Mouse (Mus musculus) limb, embryonic 12.5 days (tissue): ENCODE data around the gene Med20. TPM values are rescaled to one million over a fixed set of nuclear protein-coding genes. Genes with fewer than 3 reads are reported as not detected.
A peak's percentile ranks its signal among the peaks of the same experiment; 100 is the strongest.

Source experiments
- ATAC-seq: fragments of 200-750 bp; cut with Nextera tagmentation; 2 replicates; pipeline ENCODE4 v1.8.0; 2017; ENCODE audit warnings: low read depth, moderate TSS enrichment; ENCODE audit not compliant: insufficient number of reproducible peaks, insufficient read depth, low FRiP score, low TSS enrichment
- H3K27ac ChIP-seq: fragments of 300-500 bp; sonication (generic); 2 replicates; pipeline ENCODE4 v1.5.1; 2016; ENCODE audit warnings: mild to moderate bottlenecking, moderate library complexity
- H3K27me3 ChIP-seq: fragments of 300-500 bp; sonication (generic); 2 replicates; pipeline ENCODE4 v1.6.1; 2016; ENCODE audit warnings: mild to moderate bottlenecking, moderate library complexity
- H3K36me3 ChIP-seq: fragments of 300-500 bp; sonication (generic); 2 replicates; pipeline ENCODE4 v1.6.1; 2016; ENCODE audit warnings: mild to moderate bottlenecking, moderate library complexity
- H3K4me1 ChIP-seq: fragments of 300-500 bp; sonication (generic); replicated peaks from 2 replicates; pipeline ENCODE4 v1.6.1; 2016
- H3K4me2 ChIP-seq: fragments of 300-500 bp; sonication (generic); 2 replicates; pipeline ENCODE4 v1.6.1; 2016; ENCODE audit warnings: mild to moderate bottlenecking, moderate library complexity
- H3K4me3 ChIP-seq: fragments of 300-500 bp; sonication (generic); replicated peaks from 2 replicates; pipeline ENCODE4 v1.5.1; 2016; ENCODE audit warnings: mild to moderate bottlenecking
- H3K9ac ChIP-seq: fragments of 300-500 bp; sonication (generic); replicated peaks from 2 replicates; pipeline ENCODE4 v1.6.1; 2016; ENCODE audit warnings: mild to moderate bottlenecking, moderate library complexity
- H3K9me3 ChIP-seq: fragments of 300-500 bp; sonication (generic); 2 replicates; pipeline ENCODE4 v1.6.1; 2016; ENCODE audit warnings: mild to moderate bottlenecking, moderate library complexity
- WGBS: fragments of 180-500 bp; shearing (Covaris S2); methylation state at CpG from one replicate; pipeline ENCODE4 v1.1.7; 2016; 5-methylcytosine and 5-hydroxymethylcytosine counted together
- polyA plus RNA-seq: library from polyadenylated mRNA; unstranded; fragments of >200 nt; fragmentation: Nextera tagmentation; extraction: Ambion mirVana; gene quantifications from 2 replicates; pipeline ENCODE4 v1.2.1, GENCODE M21; 2016

The Med20 gene
- polyA plus RNA-seq: 47.8 and 48.9 TPM in 2 replicates

DNA sequence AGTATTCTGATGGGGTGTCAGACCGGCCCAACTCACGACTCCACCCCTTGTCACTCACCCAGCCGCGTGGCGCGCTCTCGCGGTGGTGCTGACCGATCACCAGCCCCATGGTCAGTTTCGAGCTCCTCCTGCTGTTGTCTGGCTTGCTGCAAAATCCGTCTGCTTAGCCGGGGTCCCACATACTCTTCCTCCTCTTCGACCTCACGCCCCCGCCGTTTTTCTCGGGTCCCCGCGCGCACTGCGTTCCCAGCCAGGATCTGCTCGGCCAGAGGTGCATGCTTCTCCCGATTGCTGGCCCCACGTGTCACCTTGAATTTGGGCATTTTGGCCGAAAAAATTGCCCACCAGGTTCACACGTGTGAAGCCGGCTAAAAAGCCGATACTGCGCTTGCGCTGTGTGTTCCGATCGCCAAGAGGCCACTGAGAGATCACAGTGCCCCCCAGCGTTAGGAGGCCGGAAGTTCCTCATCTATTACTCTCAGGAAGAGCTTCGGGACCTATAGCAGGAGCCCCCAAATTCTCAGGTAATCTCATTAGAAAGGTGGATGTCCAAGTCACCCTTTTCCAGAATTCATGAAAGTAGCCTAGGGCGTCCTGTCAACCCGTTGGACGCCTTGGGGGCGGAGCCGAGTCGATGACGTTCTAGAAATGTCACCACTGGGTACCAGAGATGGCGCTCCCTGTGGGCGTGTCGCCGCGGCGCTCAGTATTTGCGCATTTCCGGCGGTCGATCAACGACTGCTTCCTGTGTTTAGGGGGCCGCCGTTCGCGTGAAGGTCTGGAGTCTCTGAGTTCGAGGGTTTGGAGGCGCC is at the start of gene Med20, which contains the start of the genes Bysl and Gm20517:
Gene Med20 (plus strand): TSS at position 734 of the 812 bp plus-strand sequence.
Gene Bysl (minus strand): TSS at position 644 of the 812 bp plus-strand sequence.
Gene Gm20517 (plus strand): TSS at position 741 of the 812 bp plus-strand sequence.
- no peaks in the 10 kb centered on the region for H3K9me3 ChIP-seq
- peak within 1 kb of the TSS; percentile 71 for H3K9ac ChIP-seq
- H3K4me1 ChIP-seq: peaks cover 21% of the 10 kb centered on the region
- peak within 1 kb of the TSS; percentile 67 for H3K27ac ChIP-seq
- peaks cover 61% of the 10 kb centered on the region for H3K36me3 ChIP-seq
- peak within 1 kb of the TSS; percentile 92 for H3K4me2 ChIP-seq
- ATAC-seq: peak; percentile 94
- H3K4me3 ChIP-seq: peak within 1 kb of the TSS; percentile 82
- under 1% methylated on average over 59 of the region's 59 CpGs for WGBS
- no peaks in the 10 kb centered on the region for H3K27me3 ChIP-seq

- no peaks in the 10 kb centered on the region for H3K9me3 ChIP-seq
- H3K36me3 ChIP-seq: no peaks in the 10 kb centered on the region
- no peak overlapping the region for H3K9ac ChIP-seq
- no peak overlapping the region for H3K4me2 ChIP-seq
- H3K4me1 ChIP-seq: no peaks in the 10 kb centered on the region; the same call in 1 of the 2 replicates
- WGBS: 84% methylated on average over 6 of the region's 6 CpGs
- H3K4me3 ChIP-seq: no peak overlapping the region
- no peak for ATAC-seq
- H3K27ac ChIP-seq: no peak overlapping the region
- no peaks in the 10 kb centered on the region for H3K27me3 ChIP-seq
These were observed 48.5 kb upstream of the Med20 start for GRCm38 (mm10) chr17:47562875-47563274.

DNA sequence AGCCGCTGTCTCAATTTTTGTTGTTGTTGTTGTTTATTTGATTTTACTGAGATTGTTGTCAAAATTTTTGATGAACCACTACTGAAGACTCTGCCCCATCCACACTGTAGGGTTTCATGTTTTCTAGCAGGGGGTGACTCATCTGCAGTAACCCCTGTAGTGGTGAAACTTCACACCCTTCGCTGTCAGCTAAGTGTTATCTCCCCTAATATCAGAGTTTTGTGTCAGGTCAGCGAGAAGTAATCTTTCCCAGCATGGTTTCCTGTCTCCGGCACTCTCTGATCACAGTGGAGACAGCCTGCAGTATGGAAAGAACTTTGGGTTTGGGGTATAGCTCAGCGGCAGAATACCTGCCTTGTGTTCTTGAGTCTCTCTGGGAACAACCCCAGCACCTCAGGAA is 46.8 kb upstream of the Med20 start:
- Histone ChIP-seq H3K9ac (no peak overlapping the region), H3K4me1 (no peaks in the 10 kb centered on the region; the same call in 1 of the 2 replicates), H3K9me3 (no peaks in the 10 kb centered on the region), H3K36me3 (no peaks in the 10 kb centered on the region), H3K27ac (no peak overlapping the region), H3K4me3 (no peak overlapping the region), H3K27me3 (no peaks in the 10 kb centered on the region), H3K4me2 (no peak overlapping the region)
- 83% methylated on average over 5 of the region's 5 CpGs for WGBS
- ATAC-seq: no peak

GRCm38 (mm10) chr17:47566133-47566532 is 45.2 kb upstream of the Med20 start:
- no peak overlapping the region for H3K4me3 ChIP-seq
- WGBS: 19% methylated on average over 2 of the region's 2 CpGs
- no peak overlapping the region for H3K4me2 ChIP-seq
- H3K9ac ChIP-seq: no peak overlapping the region
- H3K27me3 ChIP-seq: no peaks in the 10 kb centered on the region
- H3K9me3 ChIP-seq: no peaks in the 10 kb centered on the region
- H3K36me3 ChIP-seq: no peaks in the 10 kb centered on the region
- ATAC-seq: 0 out of 2 replicates have a peak, but pooled peaks have one; percentile 14
- H3K27ac ChIP-seq: no peak overlapping the region
- no peaks in the 10 kb centered on the region; the same call in 1 of the 2 replicates for H3K4me1 ChIP-seq

DNA sequence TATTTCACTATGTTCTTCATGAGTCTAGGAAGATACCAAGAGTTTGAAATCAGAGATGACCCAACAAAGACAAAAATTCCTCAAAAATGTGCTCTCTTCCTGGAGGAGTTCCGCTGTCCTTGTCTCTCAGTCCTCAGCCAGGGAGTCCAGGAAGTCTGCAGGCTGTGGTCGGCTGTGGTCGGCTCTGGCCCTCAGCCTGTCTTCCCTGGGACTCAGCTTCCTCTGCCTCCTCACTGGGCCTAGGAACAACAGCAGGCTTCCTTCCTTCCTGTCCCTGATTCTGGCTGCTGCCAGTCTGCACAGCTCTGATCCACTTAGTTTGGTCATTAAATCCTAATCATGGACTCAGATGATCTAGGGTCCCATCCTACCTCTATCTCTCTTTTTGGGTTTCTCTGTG is 44.1 kb upstream of the Med20 start:
- ATAC-seq: no peak
- Histone ChIP-seq H3K36me3 (no peaks in the 10 kb centered on the region), H3K27me3 (no peaks in the 10 kb centered on the region), H3K4me3 (no peak overlapping the region), H3K4me1 (peaks cover 8% of the 10 kb centered on the region), H3K27ac (no peak overlapping the region), H3K4me2 (no peak overlapping the region), H3K9me3 (no peaks in the 10 kb centered on the region), H3K9ac (no peak overlapping the region)
- WGBS: 80% methylated on average over 3 of the region's 3 CpGs

GRCm38 (mm10) chr17:47568389-47568788 is 43.0 kb upstream of the Med20 start:
- Histone ChIP-seq H3K27ac (no peak overlapping the region), H3K4me1 (peaks cover 12% of the 10 kb centered on the region)
- WGBS: 92% methylated on average over 3 of the region's 3 CpGs

GRCm38 (mm10) chr17:47568951-47569527 is 42.3 kb upstream of the Med20 start:
- Histone ChIP-seq H3K9me3 (no peaks in the 10 kb centered on the region), H3K9ac (no peak overlapping the region), H3K27ac (no peak overlapping the region), H3K4me2 (no peak overlapping the region), H3K4me3 (no peak overlapping the region), H3K36me3 (no peaks in the 10 kb centered on the region), H3K4me1 (peaks cover 12% of the 10 kb centered on the region), H3K27me3 (no peaks in the 10 kb centered on the region)
- ATAC-seq: no peak
- WGBS: 85% methylated on average over 10 of the region's 10 CpGs

More at GRCm38 (mm10) chr17:47568389-47568788, 43.0 kb upstream of the Med20 start:
- H3K36me3 ChIP-seq: no peaks in the 10 kb centered on the region
- no peaks in the 10 kb centered on the region for H3K27me3 ChIP-seq
- no peak overlapping the region for H3K4me3 ChIP-seq
- H3K9ac ChIP-seq: no peak overlapping the region
- H3K4me2 ChIP-seq: no peak overlapping the region
- ATAC-seq: no peak
- no peaks in the 10 kb centered on the region for H3K9me3 ChIP-seq

- Histone ChIP-seq H3K4me3 (no peak overlapping the region), H3K4me2 (no peak overlapping the region), H3K36me3 (no peaks in the 10 kb centered on the region), H3K27me3 (no peaks in the 10 kb centered on the region), H3K9ac (no peak overlapping the region; the same call in 1 of the 2 replicates), H3K9me3 (no peaks in the 10 kb centered on the region), H3K27ac (peak overlapping the region; percentile 83), H3K4me1 (peaks cover 25% of the 10 kb centered on the region)
- WGBS: 47% methylated on average over 7 of the region's 7 CpGs
- no peak for ATAC-seq
These were observed 39.8 kb upstream of the Med20 start for GRCm38 (mm10) chr17:47571621-47572020.

- peak; percentile 76 for ATAC-seq
- H3K4me1 ChIP-seq: peaks cover 25% of the 10 kb centered on the region
These were observed 38.9 kb upstream of the Med20 start for GRCm38 (mm10) chr17:47572436-47572835.

GRCm38 (mm10) chr17:47574028-47574427 is 37.4 kb upstream of the Med20 start:
- Histone ChIP-seq H3K27me3 (no peaks in the 10 kb centered on the region), H3K27ac (0 out of 2 replicates have a peak overlapping the region, but pooled peaks have one; percentile 2), H3K4me1 (peaks cover 25% of the 10 kb centered on the region), H3K36me3 (no peaks in the 10 kb centered on the region), H3K9me3 (no peaks in the 10 kb centered on the region), H3K9ac (no peak overlapping the region), H3K4me2 (no peak overlapping the region), H3K4me3 (no peak overlapping the region)
- WGBS: 65% methylated on average over 8 of the region's 8 CpGs
- ATAC-seq: no peak

More at GRCm38 (mm10) chr17:47572436-47572835, 38.9 kb upstream of the Med20 start:
- H3K27ac ChIP-seq: peak overlapping the region; percentile 83
- no peak overlapping the region for H3K4me2 ChIP-seq
- H3K4me3 ChIP-seq: no peak overlapping the region
- H3K27me3 ChIP-seq: no peaks in the 10 kb centered on the region
- H3K9ac ChIP-seq: no peak overlapping the region
- no peaks in the 10 kb centered on the region for H3K9me3 ChIP-seq
- no peaks in the 10 kb centered on the region for H3K36me3 ChIP-seq

GRCm38 (mm10) chr17:47574830-47575229 is 36.6 kb upstream of the Med20 start:
- WGBS: 69% methylated on average over 11 of the region's 11 CpGs
- no peaks in the 10 kb centered on the region for H3K36me3 ChIP-seq
- H3K4me2 ChIP-seq: no peak overlapping the region
- no peak overlapping the region for H3K27ac ChIP-seq
- H3K9ac ChIP-seq: no peak overlapping the region
- no peaks in the 10 kb centered on the region for H3K27me3 ChIP-seq
- no peak overlapping the region for H3K4me3 ChIP-seq
- ATAC-seq: no peak
- H3K4me1 ChIP-seq: peaks cover 25% of the 10 kb centered on the region
- no peaks in the 10 kb centered on the region for H3K9me3 ChIP-seq
